Mouse (Mus musculus) kidney, postnatal 0 days (tissue): Measurements from ENCODE around the gene Ranbp17. TPM values are rescaled to one million over a fixed set of nuclear protein-coding genes. Genes with fewer than 3 reads are reported as not detected.

ENCODE experiments used
- ATAC-seq: fragments of 200-750 bp; cut with Nextera tagmentation; replicated peaks from 2 replicates; pipeline ENCODE4 v1.8.0; 2017; ENCODE audit warnings: low read depth, moderate number of reproducible peaks, moderate TSS enrichment, moderate library complexity; ENCODE audit not compliant: low FRiP score
- DNase-seq: peaks from one replicate; pipeline ENCODE4 v3.0.0-alpha.2; 2016; ENCODE audit warnings: low spot score
- H3K27ac ChIP-seq: fragments of 300-500 bp; sonication (generic); 2 replicates; pipeline ENCODE4 v1.5.1; 2014; ENCODE audit warnings: mild to moderate bottlenecking
- H3K27me3 ChIP-seq: fragments of 300-500 bp; sonication (generic); 2 replicates; pipeline ENCODE4 v1.6.1; 2014; ENCODE audit warnings: low read length, mixed read lengths; ENCODE audit not compliant: insufficient read depth
- H3K36me3 ChIP-seq: fragments of 300-500 bp; sonication (generic); 2 replicates; pipeline ENCODE4 v1.6.1; 2014; ENCODE audit warnings: low read length, mixed read lengths; ENCODE audit not compliant: insufficient read depth
- H3K4me1 ChIP-seq: fragments of 300-500 bp; sonication (generic); replicated peaks from 2 replicates; pipeline ENCODE4 v1.6.1; 2014; ENCODE audit warnings: antibody characterized with exemption, low read length, mixed read lengths; ENCODE audit not compliant: insufficient read depth
- H3K4me2 ChIP-seq: fragments of 300-500 bp; sonication (generic); 2 replicates; pipeline ENCODE4 v1.6.1; 2014; ENCODE audit warnings: mild to moderate bottlenecking, low read length, moderate library complexity, mixed read lengths
- H3K4me3 ChIP-seq: fragments of 300-500 bp; sonication (generic); replicated peaks from 2 replicates; pipeline ENCODE4 v1.5.1; 2014; ENCODE audit warnings: low read depth, low read length
- H3K9ac ChIP-seq: fragments of 300-500 bp; sonication (generic); 2 replicates; pipeline ENCODE4 v1.6.1; 2014; ENCODE audit warnings: low read depth, low read length
- H3K9me3 ChIP-seq: fragments of 300-500 bp; sonication (generic); replicated peaks from 2 replicates; pipeline ENCODE4 v1.6.1; 2016; ENCODE audit warnings: low read length, inconsistent platforms, mixed read lengths
- CTCF ChIP-seq: IDR thresholded peaks from 2 replicates; pipeline ENCODE4 v1.5.1; 2016; ENCODE audit warnings: antibody characterized with exemption, low read depth, mild to moderate bottlenecking, moderate library complexity
- WGBS: fragments of 180-500 bp; shearing (Covaris S2); extraction: QIAGEN DNeasy Blood & Tissue Kit; methylation state at CpG from one replicate; pipeline ENCODE4 v1.1.7; 2014; 5-methylcytosine and 5-hydroxymethylcytosine counted together
- polyA plus RNA-seq: library from polyadenylated mRNA; unstranded; fragments of >200 nt; fragmentation: Nextera tagmentation; extraction: Ambion mirVana; gene quantifications from 2 replicates; pipeline ENCODE4 v1.2.1, GENCODE M21; 2015

Ranbp17 gene
- polyA plus RNA-seq, 1 experiment from 2014 or later: 5.4 TPM

- H3K4me3 ChIP-seq: no peak overlapping the region
- 83% methylated on average over 6 of the region's 6 CpGs for WGBS
Observed at GRCm38 (mm10) chr11:33396275-33396674, 117.3 kb downstream of the Ranbp17 start.

GRCm38 (mm10) chr11:33394093-33394492, 119.5 kb downstream of the Ranbp17 start:
- TF ChIP-seq CTCF: no peak
- DNase-seq: no peak

More at GRCm38 (mm10) chr11:33396275-33396674, 117.3 kb downstream of the Ranbp17 start:
- H3K27ac ChIP-seq: no peak overlapping the region
- H3K4me2 ChIP-seq: no peak overlapping the region
- H3K4me1 ChIP-seq: no peaks in the 10 kb centered on the region
- H3K9ac ChIP-seq: no peak overlapping the region
- DNase-seq (no peak), ATAC-seq (no peak)
- H3K27me3 ChIP-seq: no peaks in the 10 kb centered on the region
- TF ChIP-seq CTCF: no peak
- H3K36me3 ChIP-seq: no peaks in the 10 kb centered on the region
- no peaks in the 10 kb centered on the region for H3K9me3 ChIP-seq

GRCm38 (mm10) chr11:33388685-33389084, 124.9 kb downstream of the Ranbp17 start:
- TF ChIP-seq CTCF: no peak
- Histone ChIP-seq H3K27me3 (no peaks in the 10 kb centered on the region), H3K36me3 (no peaks in the 10 kb centered on the region), H3K27ac (no peak overlapping the region), H3K9me3 (no peaks in the 10 kb centered on the region), H3K4me1 (no peaks in the 10 kb centered on the region), H3K9ac (no peak overlapping the region), H3K4me3 (no peak overlapping the region), H3K4me2 (no peak overlapping the region)
- 97% methylated on average over 2 of the region's 2 CpGs for WGBS
- DNase-seq (no peak), ATAC-seq (no peak)

More at GRCm38 (mm10) chr11:33394093-33394492, 119.5 kb downstream of the Ranbp17 start:
- no peak overlapping the region for H3K27ac ChIP-seq
- no peaks in the 10 kb centered on the region for H3K36me3 ChIP-seq
- WGBS: 82% methylated on average over 3 of the region's 3 CpGs
- H3K4me3 ChIP-seq: no peak overlapping the region
- H3K4me1 ChIP-seq: no peaks in the 10 kb centered on the region
- no peak for ATAC-seq
- H3K9me3 ChIP-seq: no peaks in the 10 kb centered on the region
- no peak overlapping the region for H3K9ac ChIP-seq
- H3K4me2 ChIP-seq: no peak overlapping the region
- H3K27me3 ChIP-seq: no peaks in the 10 kb centered on the region

- H3K9me3 ChIP-seq: no peaks in the 10 kb centered on the region
- H3K4me1 ChIP-seq: no peaks in the 10 kb centered on the region
- ATAC-seq (no peak), DNase-seq (no peak)
- 47% methylated on average over 5 of the region's 5 CpGs for WGBS
- H3K4me2 ChIP-seq: no peak overlapping the region
- no peak overlapping the region for H3K4me3 ChIP-seq
- no peak for TF ChIP-seq CTCF
- H3K27me3 ChIP-seq: no peaks in the 10 kb centered on the region
- no peak overlapping the region for H3K27ac ChIP-seq
- no peak overlapping the region for H3K9ac ChIP-seq
- no peaks in the 10 kb centered on the region for H3K36me3 ChIP-seq
Observed at GRCm38 (mm10) chr11:33361867-33362266, 151.7 kb downstream of the Ranbp17 start.

- Histone ChIP-seq H3K27ac (no peak overlapping the region), H3K4me1 (no peaks in the 10 kb centered on the region), H3K9me3 (no peaks in the 10 kb centered on the region), H3K27me3 (no peaks in the 10 kb centered on the region), H3K4me2 (no peak overlapping the region), H3K4me3 (no peak overlapping the region), H3K9ac (no peak overlapping the region), H3K36me3 (no peaks in the 10 kb centered on the region)
- DNase-seq (no peak), ATAC-seq (no peak)
- TF ChIP-seq CTCF: no peak
- 79% methylated on average over 2 of the region's 2 CpGs for WGBS
Observed at GRCm38 (mm10) chr11:33349269-33349668, 164.3 kb downstream of the Ranbp17 start.

GRCm38 (mm10) chr11:33342061-33342460, 171.5 kb downstream of the Ranbp17 start:
- Histone ChIP-seq H3K36me3 (no peaks in the 10 kb centered on the region), H3K4me2 (no peak overlapping the region), H3K27me3 (no peaks in the 10 kb centered on the region), H3K9ac (no peak overlapping the region), H3K9me3 (no peaks in the 10 kb centered on the region), H3K4me3 (no peak overlapping the region), H3K27ac (no peak overlapping the region), H3K4me1 (no peaks in the 10 kb centered on the region)
- DNase-seq: no peak
- WGBS: 94% methylated on average over 2 of the region's 2 CpGs
- TF ChIP-seq CTCF: no peak
- no peak for ATAC-seq

- peak; percentile 63 for TF ChIP-seq CTCF
- H3K4me2 ChIP-seq: no peak overlapping the region
- H3K9ac ChIP-seq: no peak overlapping the region
- ATAC-seq (no peak), DNase-seq (peak; percentile 60)
- H3K4me1 ChIP-seq: no peaks in the 10 kb centered on the region
- no peak overlapping the region for H3K27ac ChIP-seq
- 42% methylated on average over 7 of the region's 7 CpGs for WGBS
- no peaks in the 10 kb centered on the region for H3K36me3 ChIP-seq
- no peaks in the 10 kb centered on the region for H3K27me3 ChIP-seq
- no peak overlapping the region for H3K4me3 ChIP-seq
- H3K9me3 ChIP-seq: no peaks in the 10 kb centered on the region
Observed at GRCm38 (mm10) chr11:33336552-33337121, 176.9 kb downstream of the Ranbp17 start.
